Mouse (Mus musculus): ENCODE data around the gene Defb30. TPM values are rescaled to one million over a fixed set of nuclear protein-coding genes. Genes with fewer than 3 reads are reported as not detected.

Defb30 gene
- polyA plus RNA-seq (2014; fragmentation: Illumina TruSeq; extraction: RNeasy Lipid Tissue Mini Kit (QIAGEN cat#74804); ENCODE audit: low read depth, low replicate concordance): 2,259 TPM

DNA sequence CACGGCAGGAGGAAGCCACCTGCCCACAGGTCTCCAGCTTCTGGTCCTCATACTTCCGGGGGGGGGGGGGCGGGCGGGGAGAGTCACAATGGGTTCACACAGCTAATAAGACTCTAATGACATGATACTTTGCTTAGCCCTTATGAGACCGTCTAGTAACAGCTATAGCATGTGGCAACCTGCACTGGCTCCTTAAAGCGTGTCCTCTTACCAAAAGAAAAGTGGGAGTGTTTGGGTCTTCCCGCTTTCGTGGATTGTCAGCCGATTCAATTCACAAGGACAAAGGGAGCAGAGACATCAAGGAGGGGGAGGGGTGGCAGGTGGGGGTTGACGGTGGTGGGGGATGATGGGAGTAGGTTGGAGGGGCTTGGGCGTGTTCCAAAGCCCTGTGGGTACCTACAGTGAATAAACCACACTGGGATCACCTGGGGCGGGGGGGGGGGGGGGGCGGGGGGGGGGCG, at the start of gene Defb30:
Defb30 (minus strand) TSS at position 51 of the 461 bp plus-strand sequence.

DNA sequence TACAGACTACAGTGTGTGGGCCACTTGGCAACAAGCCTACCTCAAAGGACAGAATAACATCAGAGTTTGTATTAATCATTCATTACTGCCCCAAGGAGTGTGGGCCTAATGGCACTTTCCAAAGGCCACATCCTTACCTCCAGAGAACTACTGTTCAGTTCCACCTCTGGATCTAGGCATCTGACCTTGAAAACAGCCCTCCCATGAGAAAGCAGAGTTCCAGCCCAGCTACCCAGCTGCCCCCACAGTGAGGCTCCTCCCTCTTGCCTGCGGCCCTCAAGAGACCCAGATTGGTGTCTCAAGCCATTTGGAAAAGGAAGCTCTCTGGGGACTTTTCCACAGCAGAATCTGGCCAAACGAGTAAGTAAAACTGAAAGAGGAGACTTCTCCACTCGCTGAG, 3.1 kb downstream of the Defb30 start, which contains the start of gene Defb42:
Defb42 (plus strand) TSS at position 301 of the 400 bp plus-strand sequence.

DNA sequence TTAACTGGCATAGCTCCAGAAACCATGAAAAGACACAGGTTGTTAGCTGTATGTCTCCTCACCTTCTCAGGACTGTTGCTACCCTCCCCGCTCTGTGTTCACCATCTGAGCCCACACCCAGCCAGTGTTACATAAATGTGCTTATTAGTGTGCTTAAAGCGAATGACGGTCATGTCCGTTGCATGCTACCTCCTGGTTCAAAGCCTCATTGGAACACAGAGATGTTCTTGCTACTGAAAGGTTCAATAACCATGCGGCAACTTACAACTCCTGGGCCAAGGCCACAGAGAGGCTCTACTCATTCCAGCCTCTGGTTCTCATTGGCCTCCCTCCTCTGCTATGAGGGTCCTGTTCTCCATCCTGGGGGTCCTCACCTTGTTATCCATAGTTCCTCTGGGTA, 38.3 kb downstream of the Defb30 start, which contains the start of gene Defb43:
Defb43 (plus strand) TSS at position 301 of the 400 bp plus-strand sequence.

DNA sequence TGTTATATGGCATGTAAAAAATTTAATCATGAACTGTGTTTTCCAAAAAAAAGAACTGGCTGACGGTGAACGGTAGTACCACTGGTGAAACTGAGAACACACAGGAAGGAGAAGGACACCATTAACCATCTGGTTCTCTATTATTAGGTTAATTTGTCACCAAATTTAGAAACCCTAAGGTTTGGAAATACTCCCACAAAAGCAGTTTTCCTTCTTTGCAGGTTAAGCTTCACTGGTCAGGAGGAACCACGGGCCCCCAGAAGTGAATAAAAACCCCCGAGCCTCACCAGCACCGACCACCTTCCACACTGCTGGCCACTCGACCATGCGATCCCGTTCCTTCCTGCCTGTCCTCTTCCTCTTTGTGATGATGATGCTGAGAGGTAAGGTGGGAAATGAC, 52.0 kb downstream of the Defb30 start, which contains the start of gene Defb47:
Defb47 (plus strand) TSS at position 301 of the 400 bp plus-strand sequence.

DNA sequence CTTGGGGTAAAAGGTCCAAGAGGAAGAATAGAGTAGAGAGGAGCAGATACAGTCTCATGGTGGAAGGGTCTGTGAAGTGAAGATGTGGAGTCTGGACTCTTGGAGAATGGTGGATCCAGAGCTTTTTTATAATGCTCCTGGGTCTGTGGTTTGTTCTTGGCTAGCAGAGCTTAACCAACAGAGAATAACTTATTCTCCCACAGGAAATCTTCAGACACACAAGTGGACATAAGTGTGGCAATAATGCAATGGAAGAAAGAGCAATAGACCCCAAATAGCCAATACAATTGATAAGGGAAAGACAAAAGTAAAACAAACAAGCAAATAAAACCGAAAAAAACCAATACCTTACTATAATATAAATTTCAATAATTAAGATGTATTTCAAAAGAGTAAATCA, 65.3 kb downstream of the Defb30 start, which contains the start of gene Defb48:
Defb48 (minus strand) TSS at position 101 of the 400 bp plus-strand sequence.

Other genes with a start within 250 kb of the Defb30 start
- gene Wdfy2, start 212.3 kb downstream of the Defb30 start, polyA plus RNA-seq (2014; fragmentation: Illumina TruSeq; extraction: RNeasy Lipid Tissue Mini Kit (QIAGEN cat#74804); ENCODE audit: low read depth, low replicate concordance): 16.3 TPM
- 5,923 TPM for gene Defb48, start 65.5 kb downstream of the Defb30 start, polyA plus RNA-seq (2014; fragmentation: Illumina TruSeq; extraction: RNeasy Lipid Tissue Mini Kit (QIAGEN cat#74804); ENCODE audit: low read depth, low replicate concordance)
- gene Defb47, start 51.9 kb downstream of the Defb30 start, polyA plus RNA-seq (2014; fragmentation: Illumina TruSeq; extraction: RNeasy Lipid Tissue Mini Kit (QIAGEN cat#74804); ENCODE audit: low read depth, low replicate concordance): 2,852 TPM
- 185 TPM for gene Defb43, start 38.2 kb downstream of the Defb30 start, polyA plus RNA-seq (2014; fragmentation: Illumina TruSeq; extraction: RNeasy Lipid Tissue Mini Kit (QIAGEN cat#74804); ENCODE audit: low read depth, low replicate concordance)
- 3,170 TPM for gene Defb42, start 3.0 kb downstream of the Defb30 start, polyA plus RNA-seq (2014; fragmentation: Illumina TruSeq; extraction: RNeasy Lipid Tissue Mini Kit (QIAGEN cat#74804); ENCODE audit: low read depth, low replicate concordance)